Mouse (Mus musculus): ENCODE data around the gene Sgpp2.

GRCm38 (mm10) chr1:78437150-78437549, 127.0 kb downstream of the Sgpp2 start:
- TF ChIP-seq CTCF (IDR thresholded peaks at IDR 0.05; ENCODE audit: low read depth) = no peak
- TF ChIP-seq EP300 (IDR thresholded peaks at IDR 0.05; ENCODE audit: low read depth) = no peak
